Mouse (Mus musculus): ENCODE measurements around the gene Nod1. TPM values are rescaled to one million over a fixed set of nuclear protein-coding genes. Genes with fewer than 3 reads are reported as not detected.

The Nod1 gene
- total RNA-seq, 2 experiments from 2014 or later, result 4.3 to 4.7 TPM

DNA sequence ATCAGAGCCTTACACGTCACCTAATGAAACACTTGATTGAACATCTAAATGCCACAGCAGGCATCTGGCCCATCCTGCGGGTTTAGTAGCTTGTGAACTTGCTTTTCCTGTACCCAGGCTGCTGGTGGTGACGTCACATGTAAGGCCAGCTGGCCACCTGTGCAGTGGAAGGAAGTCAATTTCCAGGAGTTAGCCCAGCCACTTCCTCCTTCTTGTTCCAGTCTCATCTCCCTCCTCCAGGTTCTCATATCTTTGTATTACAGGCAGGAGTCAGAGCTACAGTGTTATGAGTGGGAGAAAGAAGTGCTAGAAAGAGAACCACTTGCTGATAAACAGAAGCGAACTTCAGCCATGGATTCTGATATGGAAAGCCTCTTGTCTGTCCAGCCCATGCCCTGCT, 56.2 kb downstream of the Nod1 start:
- intact Hi-C loops (cut with DNase I), result loop anchor here (5.0 kb wide), 1 partner anchor 251 kb away; no protein-coding TSS in a partner anchor
- DNase-seq (ENCODE audit: low spot score in 2 of 2), result no peak

DNA sequence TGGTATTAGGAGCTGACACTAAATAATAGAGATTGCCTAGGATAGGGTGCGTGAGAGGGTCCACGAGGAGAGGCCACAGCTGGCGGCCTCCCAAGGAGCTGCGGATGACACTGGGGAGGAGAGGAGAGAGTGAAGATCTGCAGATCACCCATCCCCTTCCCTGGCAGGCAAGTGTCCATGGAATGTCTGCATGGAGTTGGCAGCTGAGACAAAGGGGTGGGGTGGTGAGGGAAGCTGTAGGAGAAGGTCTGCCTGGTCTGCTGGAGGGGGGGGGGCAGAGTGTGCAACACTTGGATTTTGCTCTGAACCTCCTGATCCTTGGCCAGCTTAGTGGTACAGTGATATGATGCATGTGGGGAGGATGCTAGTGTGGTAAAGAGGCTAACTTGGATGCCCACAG, 57.4 kb downstream of the Nod1 start:
- intact Hi-C loops (cut with DNase I), result loop anchor here (5.0 kb wide), 1 partner anchor 252 kb away; no protein-coding TSS in a partner anchor
- no peak for DNase-seq (ENCODE audit: low spot score in 2 of 2)

DNA sequence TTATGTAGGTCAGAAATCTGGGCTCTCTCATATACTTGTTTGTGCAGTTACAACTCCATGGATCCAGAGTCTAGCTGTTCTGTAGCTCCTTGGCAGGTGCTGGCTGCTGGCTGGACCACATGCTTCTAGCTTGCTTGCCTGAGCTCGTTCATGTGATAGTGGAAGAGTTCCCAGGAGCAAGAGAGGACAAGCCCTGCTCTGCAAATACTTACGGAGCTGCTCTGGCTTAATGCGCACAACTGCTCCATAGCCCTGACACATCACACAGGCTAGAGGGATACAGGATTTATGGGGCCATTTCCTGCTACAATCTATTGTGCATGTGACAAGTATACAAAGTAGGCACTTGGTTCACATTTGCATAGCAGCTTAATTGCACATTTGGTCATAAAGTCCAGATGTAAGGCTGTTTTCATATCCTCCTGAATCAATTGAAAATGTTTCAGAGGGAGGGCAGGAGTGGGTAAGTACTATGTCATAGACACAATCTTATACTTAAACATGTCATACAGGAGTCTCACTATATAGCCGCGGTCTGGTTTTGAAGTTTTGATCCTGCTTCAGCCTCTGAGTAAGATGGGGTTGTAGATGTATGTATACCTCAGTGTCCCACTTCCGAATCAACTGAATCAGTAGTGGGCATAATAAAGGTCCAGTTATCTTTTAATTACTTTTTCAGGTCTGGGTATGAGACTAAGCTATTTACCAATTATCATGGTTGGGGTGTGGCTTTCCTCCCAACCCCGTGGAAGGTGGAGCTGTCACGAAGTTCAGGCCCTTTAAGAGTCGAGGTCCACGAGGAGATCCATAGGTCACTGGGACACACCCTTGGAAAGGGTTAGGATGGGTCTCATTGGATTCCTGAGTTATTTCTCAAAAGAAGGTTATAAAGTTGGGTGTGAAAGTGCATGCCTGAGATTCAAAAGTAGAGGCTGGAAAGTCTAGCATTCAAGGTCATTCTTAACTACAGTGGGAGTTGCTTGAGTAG, 66.1 kb downstream of the Nod1 start:
- no peak for DNase-seq (ENCODE audit: low spot score in 2 of 2)
- intact Hi-C loops (cut with DNase I), result no loop called here

DNA sequence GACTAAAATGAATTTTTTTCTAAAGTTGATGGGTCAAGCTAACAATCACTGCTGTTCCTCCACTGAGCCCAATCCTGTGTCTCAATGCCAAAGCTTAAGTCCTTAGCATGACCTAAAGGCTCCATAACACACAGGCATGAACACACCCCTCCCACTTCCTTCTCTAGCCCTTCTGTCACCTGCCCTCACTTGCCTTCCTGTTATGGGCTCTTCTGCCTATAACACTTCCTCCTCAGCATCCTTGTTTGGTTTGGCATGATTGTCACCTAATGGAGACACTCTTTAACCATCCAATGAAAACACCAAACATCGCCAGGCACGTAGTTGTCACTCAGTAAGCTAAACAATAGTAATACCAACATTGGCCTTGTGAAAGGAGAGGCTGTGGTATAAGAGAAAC, 69.9 kb downstream of the Nod1 start:
- intact Hi-C loops (cut with DNase I), result no loop called here
- DNase-seq (ENCODE audit: low spot score in 2 of 2), result no peak

DNA sequence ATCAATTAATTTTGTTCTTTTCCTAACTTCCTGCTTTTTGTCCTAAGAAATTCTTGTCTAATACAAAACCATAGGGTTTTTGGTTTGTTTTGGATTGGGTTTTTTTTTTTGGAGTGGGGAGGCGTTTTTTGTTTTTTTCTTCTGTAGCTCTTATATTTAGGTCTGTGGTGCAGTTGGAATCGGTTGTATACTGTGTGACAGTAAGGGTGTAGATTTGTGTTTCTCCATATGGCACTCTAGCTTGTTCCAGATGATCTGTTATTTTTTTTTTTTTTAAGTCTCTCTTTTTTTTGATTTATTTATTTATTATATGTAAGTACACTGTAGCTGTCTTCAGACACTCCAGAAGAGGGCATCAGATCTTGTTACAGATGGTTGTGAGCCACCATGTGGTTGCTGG, 72.2 kb downstream of the Nod1 start:
- DNase-seq (ENCODE audit: low spot score in 2 of 2), result no peak
- intact Hi-C loops (cut with DNase I), result no loop called here

DNA sequence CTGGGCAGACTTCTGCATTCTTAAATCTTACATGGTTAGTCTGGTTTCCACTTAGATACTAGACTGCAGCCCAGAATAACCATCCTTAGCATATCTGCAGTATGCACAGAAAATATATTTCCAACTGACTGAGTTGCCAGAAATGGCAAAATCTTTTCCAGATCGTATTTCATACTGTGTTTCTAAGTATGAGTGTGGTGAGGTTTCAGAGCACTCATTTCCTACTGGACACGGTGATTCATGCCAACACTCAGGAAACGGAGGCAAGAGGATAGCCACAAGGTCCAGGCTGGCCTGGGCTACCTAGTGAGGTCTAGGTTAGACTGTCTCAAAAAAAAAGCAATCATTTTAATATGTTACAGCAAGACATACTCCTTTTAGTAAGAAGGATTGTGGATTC, 81.0 kb downstream of the Nod1 start:
- intact Hi-C loops (cut with DNase I), result no loop called here
- DNase-seq (ENCODE audit: low spot score in 2 of 2), result no peak

DNA sequence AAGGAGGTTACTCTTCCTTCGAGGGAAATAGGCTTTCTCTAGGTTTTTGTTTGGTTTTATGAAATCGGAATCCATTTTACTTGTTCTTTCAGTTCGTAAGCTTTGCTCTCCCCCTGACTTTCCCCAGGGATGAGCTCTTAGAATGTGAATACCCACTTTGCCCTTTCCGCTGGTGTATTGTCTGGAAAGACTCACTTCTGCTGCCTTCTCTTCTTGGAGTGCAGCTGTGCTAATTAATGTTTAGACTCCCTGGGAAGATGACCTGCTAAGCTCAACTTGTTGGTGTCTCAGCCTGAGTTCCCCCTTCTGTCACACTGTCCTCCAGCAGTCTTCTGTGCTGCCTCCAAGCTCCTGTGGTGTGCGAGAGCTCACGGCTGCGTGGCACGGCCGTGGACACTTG, 82.2 kb downstream of the Nod1 start:
- intact Hi-C loops (cut with DNase I), result no loop called here
- DNase-seq (ENCODE audit: low spot score in 2 of 2), result no peak

DNA sequence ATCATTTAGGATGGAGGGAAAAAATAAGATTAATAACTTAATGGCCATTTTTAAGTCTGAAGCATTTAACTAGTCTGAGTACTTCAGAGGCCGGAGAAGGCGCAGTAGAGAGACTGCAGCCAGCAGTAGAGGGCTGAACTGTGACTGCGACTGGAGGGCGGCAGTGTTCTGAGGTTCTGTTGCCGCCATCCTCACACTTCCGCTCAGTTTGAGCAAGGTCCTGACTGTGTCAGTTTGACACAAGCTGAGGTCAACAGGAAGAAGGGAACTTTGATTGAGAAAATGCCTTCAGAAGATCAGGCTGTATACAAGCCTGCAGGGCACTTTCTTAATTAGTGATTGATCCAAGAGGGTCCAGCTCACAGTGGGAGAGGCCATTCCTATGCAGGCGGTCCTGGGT, 86.2 kb downstream of the Nod1 start:
- intact Hi-C loops (cut with DNase I), result no loop called here
- no peak for DNase-seq (ENCODE audit: low spot score in 2 of 2)

DNA sequence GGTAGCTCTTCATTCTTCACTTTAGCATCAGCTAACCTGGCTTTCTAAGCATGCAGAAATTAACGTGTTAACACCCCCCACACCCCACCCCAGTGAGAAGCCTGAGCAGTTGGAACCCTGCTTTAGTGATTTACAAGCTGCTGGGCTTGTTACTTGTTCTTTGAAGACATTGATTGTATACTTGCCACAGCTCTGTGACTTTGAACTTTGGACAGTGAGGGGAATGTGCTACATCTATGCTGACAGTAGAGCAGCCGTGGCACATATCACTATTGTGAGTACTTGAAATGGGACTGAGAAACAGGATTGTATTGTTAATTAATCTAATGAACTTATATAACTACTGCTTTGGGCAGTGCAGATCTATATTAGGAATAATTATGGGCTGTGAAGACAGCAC, 89.0 kb downstream of the Nod1 start:
- no peak for DNase-seq (ENCODE audit: low spot score in 2 of 2)
- intact Hi-C loops (cut with DNase I), result no loop called here

DNA sequence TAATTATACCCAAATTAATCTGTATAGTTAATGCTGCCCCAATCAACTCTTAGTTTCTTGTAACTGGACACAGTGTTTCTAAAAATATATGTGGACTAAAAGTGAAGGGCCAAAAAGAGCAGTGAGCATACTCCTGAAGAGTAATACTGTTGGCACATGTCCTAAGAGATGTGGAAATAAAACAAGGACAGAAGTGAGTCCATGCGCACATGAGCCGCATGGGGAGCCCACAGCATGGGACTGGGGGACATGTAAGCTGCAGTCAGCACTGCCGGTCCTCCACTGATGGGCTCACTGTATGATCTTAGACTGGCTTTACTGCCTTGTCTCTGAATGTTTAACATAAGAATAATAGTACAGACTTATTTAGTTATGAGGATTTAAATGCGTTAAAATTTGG, 92.3 kb downstream of the Nod1 start:
- no peak for DNase-seq (ENCODE audit: low spot score in 2 of 2)
- intact Hi-C loops (cut with DNase I), result no loop called here

DNA sequence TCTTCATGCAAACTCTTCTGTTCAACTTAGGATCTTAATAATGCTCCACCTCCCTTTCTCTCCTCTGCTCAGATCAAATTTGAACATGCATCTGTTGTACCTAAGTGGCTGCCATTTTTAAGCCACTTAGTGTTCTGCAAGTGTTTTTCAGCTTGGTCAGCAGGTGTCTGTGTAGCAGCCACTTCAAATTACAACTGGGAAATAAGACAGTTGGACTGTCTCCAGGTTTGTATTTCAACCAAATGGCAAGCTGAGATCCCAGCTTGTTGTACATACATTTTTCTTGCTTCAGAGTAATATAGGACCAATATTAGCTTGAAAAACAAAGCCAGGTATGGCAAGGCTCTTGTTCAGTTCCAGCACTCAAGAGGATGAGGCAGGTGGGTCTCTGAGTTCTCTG, 93.9 kb downstream of the Nod1 start:
- no peak for DNase-seq (ENCODE audit: low spot score in 2 of 2)
- intact Hi-C loops (cut with DNase I), result no loop called here

DNA sequence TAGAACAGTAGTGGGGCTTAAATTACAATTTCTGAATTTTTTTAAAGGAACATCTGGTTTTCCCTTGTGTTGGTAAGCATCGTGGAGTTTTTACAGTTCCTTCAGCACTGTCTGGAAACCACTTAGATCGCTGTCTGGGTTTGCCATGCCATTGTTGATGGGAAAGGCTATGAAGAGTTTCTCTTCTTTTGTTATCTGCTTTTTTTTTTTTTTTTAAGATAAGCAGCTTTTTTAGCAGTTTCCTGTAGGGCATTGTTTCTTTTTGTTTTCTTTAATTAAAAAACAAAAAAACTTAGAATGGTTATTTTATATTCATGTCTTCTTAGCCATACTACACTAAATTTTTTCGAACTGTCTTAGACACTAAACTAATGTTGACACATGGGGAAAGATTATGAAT, 94.8 kb downstream of the Nod1 start:
- no peak for DNase-seq (ENCODE audit: low spot score in 2 of 2)
- intact Hi-C loops (cut with DNase I), result no loop called here

DNA sequence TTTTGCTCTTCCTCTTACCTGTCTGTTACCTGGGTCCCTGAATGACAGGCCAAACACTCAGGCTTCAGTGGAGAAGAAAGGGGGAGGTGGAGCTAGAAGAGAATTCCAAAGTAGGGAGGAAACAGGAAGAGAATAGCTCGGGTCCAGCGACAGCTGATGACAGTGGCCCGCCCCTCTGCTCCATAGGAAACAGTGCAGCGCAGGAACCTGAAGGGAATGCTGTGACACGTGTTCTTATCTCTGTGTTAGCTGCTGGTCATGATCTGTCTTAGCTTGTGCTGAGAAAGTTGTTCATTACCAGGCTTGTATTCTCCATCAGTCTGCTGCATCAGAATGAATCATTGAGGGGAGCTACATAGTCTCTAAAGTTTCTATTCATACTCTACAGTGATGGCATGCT, 95.6 kb downstream of the Nod1 start:
- DNase-seq (ENCODE audit: low spot score in 2 of 2), result no peak
- intact Hi-C loops (cut with DNase I), result no loop called here

Other genes starting within 250 kb of the Nod1 start
- 10 to 100 TPM; 14.3 to 15.9 TPM for gene Znrf2, start 155.7 kb downstream of the Nod1 start, total RNA-seq (2021)
- gene Ggct, start 20.3 kb upstream of the Nod1 start, total RNA-seq (2021), result 10 to 100 TPM; 24.0 to 25.0 TPM
- gene Gars, start 65.4 kb upstream of the Nod1 start, total RNA-seq (2021), result 100 to 1,000 TPM; 126 to 146 TPM
- gene Crhr2, start 160.4 kb upstream of the Nod1 start, total RNA-seq (2021), result 1 to 10 TPM; 2.1 to 2.6 TPM
- gene Inmt, start 202.4 kb upstream of the Nod1 start, total RNA-seq (2021), result 1 to 10 TPM; 1.1 to 2.4 TPM
- gene Mindy4, start 230.8 kb upstream of the Nod1 start, total RNA-seq (2021), result 10 to 100 TPM; 10.4 to 10.5 TPM

All from left cerebral cortex, postnatal 36 days (tissue).